Mouse (Mus musculus) CD4-positive, CD25-positive, alpha-beta regulatory T cell, adult 9 weeks (primary cell): ENCODE results near the gene C1qtnf7. TPM values are rescaled to one million over a fixed set of nuclear protein-coding genes. Genes with fewer than 3 reads are reported as not detected.

ENCODE experiments used
- polyA plus RNA-seq: library from polyadenylated mRNA; unstranded; fragments of 100-300 nt; shearing (Covaris generic); gene quantifications from one replicate; pipeline ENCODE4 v1.2.1, GENCODE M21; 2017

The C1qtnf7 gene
- not detected for polyA plus RNA-seq

DNA sequence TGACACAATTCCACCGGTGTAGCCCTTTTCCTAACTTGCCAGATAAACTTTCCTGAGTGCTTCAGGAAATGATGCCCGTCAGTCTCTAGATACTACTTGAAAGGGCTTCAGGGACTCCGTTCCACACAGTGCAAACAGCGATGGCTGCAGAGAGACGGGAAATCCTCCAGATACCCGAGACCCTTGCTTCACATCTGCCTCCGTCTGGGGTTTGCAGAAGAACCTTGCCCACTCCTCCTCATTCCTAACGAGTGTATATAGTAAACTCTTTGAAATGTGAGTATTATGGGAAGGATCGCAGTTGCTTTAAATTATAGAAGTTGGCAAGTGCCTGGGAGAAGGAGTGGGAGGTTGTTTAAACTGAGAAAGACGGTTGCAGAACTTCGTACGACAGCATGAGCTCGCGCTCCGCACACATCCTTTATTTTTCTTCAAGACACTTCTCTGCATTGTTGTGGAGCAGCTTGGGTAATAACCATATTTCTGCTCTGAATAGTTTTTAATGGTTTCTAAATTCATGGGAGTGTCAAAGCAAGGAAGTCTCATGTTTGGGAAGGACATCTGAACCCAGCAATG is at the start of gene C1qtnf7:
Gene C1qtnf7, plus strand, starts transcription at position 138 of the 576 bp plus-strand sequence.

DNA sequence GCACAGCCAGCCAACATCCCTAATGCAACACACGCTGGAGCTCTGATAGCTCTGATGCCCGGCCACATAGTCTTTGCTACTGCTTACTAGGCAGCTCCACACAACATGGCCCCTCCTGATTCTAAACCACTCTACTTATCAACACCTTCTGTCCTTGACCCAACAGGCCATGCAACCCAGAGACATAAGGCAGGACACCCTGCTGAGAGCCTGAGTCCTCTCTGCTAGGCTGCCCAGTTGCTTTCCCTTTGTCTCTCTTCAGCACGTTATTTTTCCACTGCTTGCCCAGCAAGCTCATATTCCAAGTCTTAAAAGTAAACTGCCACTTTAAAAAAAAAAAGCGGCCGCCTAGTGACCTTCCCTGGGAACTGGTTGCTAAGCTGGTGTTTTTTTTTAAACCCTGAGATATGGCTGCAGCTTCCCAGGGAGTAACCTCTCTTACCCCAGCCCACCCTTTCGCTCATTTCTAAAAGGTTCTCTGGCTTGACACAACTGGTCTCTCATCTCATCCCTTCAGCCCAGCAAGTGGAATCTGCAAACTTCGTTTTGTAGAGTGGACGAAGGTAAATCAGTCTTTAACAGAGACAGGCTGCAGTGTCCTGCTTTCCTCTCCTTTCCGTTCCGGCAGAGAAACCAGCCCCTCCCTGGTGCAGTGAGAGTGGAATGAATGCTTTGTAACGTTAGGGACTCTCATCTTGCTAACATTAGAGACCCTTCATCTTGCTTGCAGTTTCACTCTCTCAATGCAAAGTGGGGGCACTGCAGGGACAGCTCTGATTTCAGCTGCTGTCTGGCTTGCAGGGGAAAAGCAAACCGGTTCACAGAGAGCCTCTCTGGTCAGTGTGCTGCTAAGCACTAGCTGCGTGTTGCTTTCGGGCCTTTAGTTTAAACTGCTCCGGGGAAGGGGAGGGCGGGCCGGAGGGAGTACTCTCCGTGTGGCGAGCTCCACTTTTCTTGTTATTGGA is 146.9 kb downstream of the C1qtnf7 start, which contains the start of gene Cc2d2a:
Gene Cc2d2a, plus strand, starts transcription at position 350 of the 965 bp plus-strand sequence.

Other genes starting within 250 kb of the C1qtnf7 start
- gene Cc2d2a, start 146.8 kb downstream of the C1qtnf7 start, polyA plus RNA-seq, result 2.1 TPM